Mouse (Mus musculus) forebrain, embryonic 16.5 days (tissue): ENCODE results near the gene Cdkl3. TPM values are rescaled to one million over a fixed set of nuclear protein-coding genes. Genes with fewer than 3 reads are reported as not detected.

Experiments
- ATAC-seq: fragments of 200-750 bp; cut with Nextera tagmentation; 2 replicates; pipeline ENCODE4 v1.8.0; 2017; ENCODE audit warnings: mild to moderate bottlenecking, moderate library complexity
- H3K27ac ChIP-seq: fragments of 300-500 bp; sonication (generic); 2 replicates; pipeline ENCODE4 v1.5.1; 2014; ENCODE audit warnings: low read length, control low read depth
- H3K27me3 ChIP-seq: fragments of 300-500 bp; sonication (generic); replicated peaks from 2 replicates; pipeline ENCODE4 v1.6.1; 2014; ENCODE audit warnings: low read length; ENCODE audit not compliant: control insufficient read depth, insufficient read depth
- H3K36me3 ChIP-seq: fragments of 300-500 bp; sonication (generic); 2 replicates; pipeline ENCODE4 v1.6.1; 2014; ENCODE audit not compliant: control insufficient read depth, insufficient read depth
- H3K4me1 ChIP-seq: fragments of 300-500 bp; sonication (generic); replicated peaks from 2 replicates; pipeline ENCODE4 v1.6.1; 2014; ENCODE audit warnings: low read length; ENCODE audit not compliant: control insufficient read depth, insufficient read depth
- H3K4me2 ChIP-seq: fragments of 300-500 bp; sonication (generic); 2 replicates; pipeline ENCODE4 v1.6.1; 2014; ENCODE audit warnings: mild to moderate bottlenecking, low read length, control low read depth
- H3K4me3 ChIP-seq: fragments of 300-500 bp; sonication (generic); replicated peaks from 2 replicates; pipeline ENCODE4 v1.5.1; 2014; ENCODE audit warnings: mild to moderate bottlenecking, low read length, control low read depth
- H3K9ac ChIP-seq: fragments of 300-500 bp; sonication (generic); replicated peaks from 2 replicates; pipeline ENCODE4 v1.6.1; 2014; ENCODE audit warnings: low read depth, low read length, control low read depth
- H3K9me3 ChIP-seq: fragments of 300-500 bp; sonication (generic); 2 replicates; pipeline ENCODE4 v1.6.1; 2016; ENCODE audit warnings: low read length; ENCODE audit not compliant: control insufficient read depth
- WGBS: fragments of 180-500 bp; shearing (Covaris S2); extraction: QIAGEN DNeasy Blood & Tissue Kit; methylation state at CpG from one replicate; pipeline ENCODE4 v1.1.7; 2014; 5-methylcytosine and 5-hydroxymethylcytosine counted together
- polyA plus RNA-seq: library from polyadenylated mRNA; unstranded; fragments of >200 nt; fragmentation: Nextera tagmentation; extraction: Ambion mirVana; gene quantifications from 2 replicates; pipeline ENCODE4 v1.2.1, GENCODE M21; 2015

Gene Cdkl3
- polyA plus RNA-seq, 1 experiment from 2014 or later: 27.1 TPM

GRCm38 (mm10) chr11:52064398-52064797, 60.4 kb downstream of the Cdkl3 start:
- Histone ChIP-seq H3K36me3 (no peaks in the 10 kb centered on the region), H3K9ac (no peak overlapping the region), H3K27me3 (no peaks in the 10 kb centered on the region), H3K4me2 (no peak overlapping the region), H3K4me3 (no peak overlapping the region), H3K4me1 (no peaks in the 10 kb centered on the region), H3K27ac (no peak overlapping the region), H3K9me3 (no peaks in the 10 kb centered on the region)
- no peak for ATAC-seq
- 45% methylated on average over 3 of the region's 3 CpGs for WGBS

DNA sequence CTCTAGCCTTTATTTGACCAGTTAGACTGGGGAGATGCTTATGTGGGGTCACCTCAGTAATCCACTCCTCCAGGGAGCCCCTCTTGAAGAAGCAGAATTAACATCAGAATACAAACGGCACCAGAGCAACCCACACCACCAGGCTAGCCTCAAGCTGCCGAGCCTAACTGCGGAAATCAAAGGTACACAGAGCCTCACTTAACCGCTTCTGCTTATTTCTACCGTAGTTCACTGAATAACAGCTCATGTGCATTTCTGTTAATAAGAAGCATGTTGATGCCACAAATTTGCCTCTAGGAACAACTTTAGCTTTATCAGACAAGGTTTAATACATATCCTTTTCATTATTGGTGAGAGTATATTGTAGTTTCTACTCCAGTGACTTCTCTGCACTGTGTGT, 61.8 kb downstream of the Cdkl3 start:
- ATAC-seq: no peak

GRCm38 (mm10) chr11:52071768-52072167, 67.7 kb downstream of the Cdkl3 start:
- ATAC-seq: no peak
- Histone ChIP-seq H3K27me3 (no peaks in the 10 kb centered on the region), H3K4me3 (no peak overlapping the region), H3K36me3 (no peaks in the 10 kb centered on the region), H3K4me1 (no peaks in the 10 kb centered on the region), H3K9ac (no peak overlapping the region), H3K27ac (no peak overlapping the region), H3K9me3 (no peaks in the 10 kb centered on the region), H3K4me2 (no peak overlapping the region)
- 85% methylated on average over 10 of the region's 10 CpGs for WGBS

More for the DNA sequence above, 61.8 kb downstream of the Cdkl3 start:
- no peak overlapping the region for H3K27ac ChIP-seq
- no peaks in the 10 kb centered on the region for H3K9me3 ChIP-seq
- no peak overlapping the region for H3K4me3 ChIP-seq
- H3K4me2 ChIP-seq: no peak overlapping the region
- H3K36me3 ChIP-seq: no peaks in the 10 kb centered on the region
- WGBS: 6% methylated on average over 5 of the region's 5 CpGs
- H3K27me3 ChIP-seq: no peaks in the 10 kb centered on the region
- H3K9ac ChIP-seq: no peak overlapping the region
- no peaks in the 10 kb centered on the region for H3K4me1 ChIP-seq

GRCm38 (mm10) chr11:52073528-52074170, 69.6 kb downstream of the Cdkl3 start:
- Histone ChIP-seq H3K4me1 (no peaks in the 10 kb centered on the region), H3K36me3 (no peaks in the 10 kb centered on the region), H3K4me3 (no peak overlapping the region), H3K27ac (no peak overlapping the region), H3K9ac (no peak overlapping the region), H3K27me3 (no peaks in the 10 kb centered on the region), H3K9me3 (no peaks in the 10 kb centered on the region), H3K4me2 (no peak overlapping the region)
- WGBS: 81% methylated on average over 8 of the region's 8 CpGs
- ATAC-seq: no peak

DNA sequence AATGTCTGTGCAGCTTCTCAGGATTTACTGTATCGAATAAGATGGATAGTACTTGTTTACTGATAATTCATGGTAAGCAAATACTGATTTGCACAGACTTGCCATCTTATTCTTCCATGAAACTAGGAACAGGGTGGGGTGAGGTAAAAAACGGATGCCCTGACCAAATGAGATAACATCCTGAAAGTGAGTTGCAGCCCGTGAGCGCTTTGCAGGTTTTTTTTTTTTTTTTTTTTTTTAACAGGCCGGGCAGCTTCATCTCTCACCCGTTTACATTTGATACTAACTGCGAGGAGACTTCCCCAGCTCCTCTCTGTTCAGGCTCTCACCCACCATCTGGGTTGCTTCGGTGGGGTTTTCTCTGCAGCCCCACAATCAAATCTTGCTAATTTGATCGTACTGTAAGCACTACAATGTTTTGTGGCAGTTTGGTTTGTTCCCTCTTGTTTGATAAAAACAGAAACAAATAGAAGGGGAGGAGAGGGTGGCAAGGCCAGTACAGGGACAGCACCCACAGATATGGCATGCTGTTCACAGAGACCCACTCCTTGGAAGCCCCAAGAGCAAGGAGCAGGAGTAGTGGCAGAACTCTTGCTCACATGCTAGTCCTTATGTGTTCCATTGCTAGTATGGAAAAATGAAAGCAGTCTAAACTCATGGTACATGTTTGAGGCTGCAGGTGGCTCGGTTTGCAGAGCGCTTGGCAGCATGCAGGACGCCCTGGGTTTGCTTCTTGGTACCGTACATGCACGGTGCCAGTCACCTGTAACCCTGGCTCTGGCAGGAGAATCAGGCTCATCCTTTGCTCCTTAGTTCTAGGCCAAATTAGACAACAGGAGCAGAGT, 70.8 kb downstream of the Cdkl3 start:
- Histone ChIP-seq H3K4me3 (no peak overlapping the region), H3K9ac (no peak overlapping the region), H3K4me1 (no peaks in the 10 kb centered on the region; the same call in 1 of the 2 replicates), H3K36me3 (no peaks in the 10 kb centered on the region), H3K27ac (no peak overlapping the region), H3K27me3 (no peaks in the 10 kb centered on the region), H3K4me2 (no peak overlapping the region), H3K9me3 (no peaks in the 10 kb centered on the region)
- ATAC-seq: no peak
- WGBS: 79% methylated on average over 14 of the region's 14 CpGs

DNA sequence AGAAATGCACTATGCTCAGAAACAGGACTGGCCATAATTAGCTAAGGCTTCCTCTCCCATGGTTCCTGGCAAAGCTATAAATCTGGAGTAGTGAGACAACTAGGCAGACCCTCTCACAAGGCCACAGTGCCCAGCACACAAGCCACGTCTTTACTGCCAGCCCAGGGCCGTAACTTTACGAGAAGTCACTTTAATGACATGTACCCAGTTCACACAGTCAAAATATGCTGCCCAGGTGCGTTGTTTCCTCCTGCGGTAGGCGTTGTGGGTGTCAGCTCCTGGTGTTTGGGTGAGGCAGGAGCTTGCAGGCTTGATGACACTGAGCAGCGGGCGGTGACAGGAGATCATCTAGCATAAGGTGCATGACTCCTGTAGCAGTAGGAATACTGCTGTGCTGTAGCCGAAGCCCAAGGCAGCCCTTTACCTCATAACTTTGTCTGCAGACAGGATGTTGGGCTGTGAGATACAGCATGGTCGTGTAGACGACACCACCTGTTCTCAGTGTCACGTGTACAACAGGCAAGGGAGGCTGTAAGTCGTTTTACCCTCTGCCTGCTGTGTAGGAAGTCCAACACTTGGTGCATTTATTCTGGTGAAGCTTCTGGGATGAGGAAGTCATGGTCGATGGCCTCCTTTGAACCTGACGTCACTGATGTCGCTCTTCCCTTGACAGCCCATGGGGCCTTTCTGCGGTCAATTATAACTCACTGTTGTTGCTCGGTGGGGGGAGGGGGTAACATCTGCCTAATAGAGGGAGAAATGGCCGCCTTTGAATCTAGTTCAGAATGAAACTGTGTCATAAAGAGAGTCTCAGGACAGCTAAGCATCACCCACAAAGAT, 72.0 kb downstream of the Cdkl3 start:
- H3K4me1 ChIP-seq: peaks cover 3% of the 10 kb centered on the region; the same call in 1 of the 2 replicates
- no peaks in the 10 kb centered on the region for H3K9me3 ChIP-seq
- H3K36me3 ChIP-seq: no peaks in the 10 kb centered on the region
- H3K9ac ChIP-seq: no peak overlapping the region
- H3K4me2 ChIP-seq: no peak overlapping the region
- 78% methylated on average over 19 of the region's 19 CpGs for WGBS
- no peak overlapping the region for H3K27ac ChIP-seq
- no peak for ATAC-seq
- no peaks in the 10 kb centered on the region for H3K27me3 ChIP-seq
- H3K4me3 ChIP-seq: no peak overlapping the region

DNA sequence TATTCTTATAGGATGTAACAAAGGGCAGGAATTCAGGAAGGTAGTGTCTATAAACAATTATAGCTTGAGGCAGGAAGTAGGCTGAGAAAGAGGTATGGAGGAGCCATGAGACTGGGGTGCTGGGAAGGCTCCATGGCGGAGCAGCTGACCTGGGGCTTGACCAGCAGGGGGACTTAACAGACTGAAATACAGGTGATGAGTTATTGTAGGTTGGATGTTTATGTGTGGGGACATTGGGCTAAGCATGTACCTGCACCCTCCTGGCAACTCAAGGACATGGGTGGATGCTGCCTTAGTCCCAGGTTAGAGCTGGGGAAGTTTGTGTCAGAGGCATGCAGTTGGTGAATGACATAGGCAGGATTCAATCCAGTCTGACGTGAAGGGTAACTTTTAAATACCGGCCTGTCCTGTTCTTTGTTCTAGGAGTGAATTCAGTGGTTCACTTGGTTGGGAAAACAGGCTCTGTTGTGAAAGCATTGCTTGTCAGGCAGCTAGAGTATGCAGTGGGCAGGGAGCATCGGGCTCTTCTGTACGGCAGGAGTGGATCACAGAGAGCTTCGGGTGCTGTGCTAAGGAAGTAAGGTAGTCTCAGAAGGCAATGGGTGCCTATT, 72.8 kb downstream of the Cdkl3 start:
- H3K4me3 ChIP-seq: no peak overlapping the region
- H3K27me3 ChIP-seq: no peaks in the 10 kb centered on the region
- no peak overlapping the region for H3K4me2 ChIP-seq
- no peaks in the 10 kb centered on the region for H3K36me3 ChIP-seq
- WGBS: 88% methylated on average over 6 of the region's 6 CpGs
- H3K27ac ChIP-seq: no peak overlapping the region
- no peaks in the 10 kb centered on the region for H3K9me3 ChIP-seq
- H3K4me1 ChIP-seq: peaks cover 3% of the 10 kb centered on the region; the same call in 1 of the 2 replicates
- no peak overlapping the region for H3K9ac ChIP-seq
- no peak for ATAC-seq

- Histone ChIP-seq H3K27me3 (no peaks in the 10 kb centered on the region), H3K4me1 (peaks cover 3% of the 10 kb centered on the region; the same call in 1 of the 2 replicates), H3K4me3 (no peak overlapping the region), H3K9me3 (no peaks in the 10 kb centered on the region), H3K4me2 (no peak overlapping the region), H3K9ac (no peak overlapping the region), H3K36me3 (no peaks in the 10 kb centered on the region), H3K27ac (no peak overlapping the region)
- WGBS: 77% methylated on average over 4 of the region's 4 CpGs
- no peak for ATAC-seq
These were observed 73.9 kb downstream of the Cdkl3 start for GRCm38 (mm10) chr11:52077939-52078338.
